Mouse (Mus musculus) frontal cortex, postnatal 10 days (tissue): ENCODE data around the gene Gapvd1.

Experiments used
- DNase-seq, 2 experiments: peaks; one replicate each; pipeline ENCODE4 v3.0.0; 2022; ENCODE audit warnings: low spot score in 2 of 2, mixed read lengths in 1 of 2

Gapvd1 gene

GRCm38 (mm10) chr2:34635249-34636165 lies 119.5 kb downstream of the Gapvd1 start:
- no peak for DNase-seq

- DNase-seq: no peak
Observed at GRCm38 (mm10) chr2:34632051-34632450, 123.0 kb downstream of the Gapvd1 start.

- DNase-seq: no peak
Observed at GRCm38 (mm10) chr2:34630445-34630844, 124.6 kb downstream of the Gapvd1 start.

- no peak for DNase-seq
Observed at GRCm38 (mm10) chr2:34629758-34630157, 125.3 kb downstream of the Gapvd1 start.

- DNase-seq: no peak
Observed at GRCm38 (mm10) chr2:34628903-34629540, 126.0 kb downstream of the Gapvd1 start.

GRCm38 (mm10) chr2:34627328-34628226 lies 127.5 kb downstream of the Gapvd1 start:
- no peak for DNase-seq
